Mouse (Mus musculus) liver, embryonic 18 days (tissue): ENCODE results near the gene Gm42421. TPM values are rescaled to one million over a fixed set of nuclear protein-coding genes. Genes with fewer than 3 reads are reported as not detected.

ENCODE experiments used
- polyA plus RNA-seq: library from polyadenylated mRNA; depleted of rRNA; stranded (reverse); fragments of >200 nt; gene quantifications from 2 replicates; pipeline ENCODE4 v1.2.3, GENCODE M21; 2012; rRNA removed

Gm42421 gene
- polyA plus RNA-seq = 0.25 and 0.58 TPM in 2 replicates

GRCm38 (mm10) chr5:143927875-143928274, at the start of gene Gm42421:
Gene Gm42421, plus strand, starts transcription at chr5:143928175.

GRCm38 (mm10) chr5:143897635-143898330, 30.2 kb upstream of the Gm42421 start, which contains the start of gene Ankrd61:
Gene Ankrd61, minus strand, starts transcription at chr5:143897685.

GRCm38 (mm10) chr5:143909417-143910400, 18.3 kb upstream of the Gm42421 start, which contains the start of the genes Aimp2 and Pms2:
Gene Aimp2, minus strand, starts transcription at chr5:143909847.
Gene Pms2, plus strand, starts transcription at chr5:143909964.

GRCm38 (mm10) chr5:143932831-143933230, 4.9 kb downstream of the Gm42421 start, which contains the start of gene Rsph10b:
Gene Rsph10b, plus strand, starts transcription at chr5:143933035.

Other genes with a start within 250 kb of the Gm42421 start
- 1.5 and 1.6 TPM in 2 replicates for gene Usp42, start 195.9 kb upstream of the Gm42421 start, polyA plus RNA-seq
- 25.5 and 25.9 TPM in 2 replicates for gene Eif2ak1, start 110.4 kb upstream of the Gm42421 start, polyA plus RNA-seq
- 0.03 TPM in 1 of 2 replicates, not detected in the other for gene Ankrd61, start 30.5 kb upstream of the Gm42421 start, polyA plus RNA-seq
- 25.6 and 27.3 TPM in 2 replicates for gene Aimp2, start 18.3 kb upstream of the Gm42421 start, polyA plus RNA-seq
- gene Pms2, start 18.2 kb upstream of the Gm42421 start, polyA plus RNA-seq = 3.8 and 3.9 TPM in 2 replicates
- gene Rsph10b, start 4.9 kb downstream of the Gm42421 start, polyA plus RNA-seq = 0.24 and 0.32 TPM in 2 replicates
- 16.8 and 17.8 TPM in 2 replicates for gene Ccz1, start 86.7 kb downstream of the Gm42421 start, polyA plus RNA-seq
- not detected in 2 replicates for gene Ocm, start 98.5 kb downstream of the Gm42421 start, polyA plus RNA-seq
- gene Lmtk2, start 172.3 kb downstream of the Gm42421 start, polyA plus RNA-seq = 2.0 and 2.4 TPM in 2 replicates